Mouse (Mus musculus) R1 (cell line): ENCODE data around the gene Fut8.

Experiments
- DNase-seq: peaks from one replicate; pipeline ENCODE4 v3.0.0-alpha.2; 2018; ENCODE audit warnings: low read depth, low spot score

Fut8 gene

DNA sequence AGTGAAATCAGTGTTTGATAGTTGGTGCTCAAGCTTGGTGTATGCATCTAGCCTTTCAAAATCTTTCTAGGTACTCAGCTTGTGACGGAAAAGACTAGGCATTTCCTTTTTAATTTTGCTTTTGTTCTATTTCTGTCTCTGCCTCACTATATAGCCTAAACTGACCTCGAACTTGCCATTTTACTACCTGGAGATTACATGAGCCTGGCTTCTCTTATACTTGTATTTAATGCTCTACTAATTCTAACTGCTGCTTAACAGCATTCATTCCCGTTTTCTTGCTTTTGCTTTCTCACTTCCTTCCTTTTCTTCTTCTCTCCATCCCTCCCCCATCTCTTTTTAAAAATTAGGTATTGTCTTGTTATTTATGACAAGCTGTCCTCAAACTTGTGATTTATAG lies 67.6 kb downstream of the Fut8 start:
- no peak for DNase-seq

DNA sequence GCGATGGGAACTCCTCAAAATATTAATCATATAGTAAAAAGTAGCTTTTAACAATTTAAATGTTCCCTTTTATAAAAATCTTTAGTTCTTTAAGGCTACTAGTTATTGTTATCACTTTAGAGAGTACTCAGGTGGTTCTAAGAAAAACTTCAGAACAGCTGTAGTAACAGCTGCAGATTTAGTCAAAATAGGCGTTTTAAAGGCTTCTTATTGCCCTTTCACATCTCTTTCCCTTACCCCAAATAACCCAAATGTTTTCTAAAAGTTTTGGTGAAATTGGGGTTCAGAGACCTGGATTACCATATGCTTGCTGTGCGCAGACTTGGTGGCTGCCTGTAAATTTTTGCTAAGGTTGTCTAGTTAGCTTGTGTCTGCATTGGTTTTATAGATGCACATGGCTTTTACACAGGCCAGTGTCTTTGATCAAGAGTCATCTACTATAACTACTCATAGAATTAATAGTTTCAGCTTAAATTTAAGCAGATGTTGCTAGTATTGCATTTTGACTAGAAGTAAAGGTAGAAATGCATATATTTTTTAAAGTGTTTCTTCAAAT lies 68.9 kb downstream of the Fut8 start:
- DNase-seq: no peak

DNA sequence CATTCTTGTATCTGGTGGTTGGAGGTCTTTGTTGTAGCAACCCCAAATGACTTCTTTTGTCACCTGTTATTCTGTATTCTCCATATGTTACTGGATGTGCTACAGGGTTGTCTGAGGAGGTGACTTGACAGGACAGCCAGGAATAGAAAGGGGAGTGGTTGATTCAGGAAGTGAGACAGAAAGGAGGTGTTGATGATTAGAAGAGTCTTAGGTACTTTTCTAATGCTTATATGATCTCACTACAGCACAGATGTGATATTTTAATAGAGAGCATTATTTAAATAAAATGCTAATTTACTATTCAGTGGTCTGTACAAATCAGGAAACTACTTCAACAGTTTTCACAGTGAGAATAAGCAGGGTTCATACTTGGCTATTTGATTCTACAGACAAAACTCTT lies 71.6 kb downstream of the Fut8 start:
- no peak for DNase-seq

DNA sequence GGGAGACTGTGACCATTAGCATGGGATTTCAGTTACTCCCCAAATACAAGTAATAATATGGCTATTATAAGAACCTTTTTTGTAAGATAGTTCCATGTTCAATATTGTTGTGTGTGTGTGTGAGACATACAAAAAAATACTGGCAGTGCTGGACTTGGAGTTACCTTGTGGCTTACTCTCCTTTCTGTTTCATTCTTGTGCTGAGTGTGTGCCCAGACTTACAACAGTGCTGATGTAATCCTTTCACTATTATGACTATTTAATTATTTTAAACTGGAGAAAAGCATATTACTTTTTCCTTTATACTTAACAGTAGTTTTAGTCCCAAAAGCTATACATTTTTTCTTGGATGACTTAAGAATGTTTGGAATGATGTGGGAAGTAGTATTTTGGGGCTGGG lies 75.6 kb downstream of the Fut8 start:
- no peak for DNase-seq

DNA sequence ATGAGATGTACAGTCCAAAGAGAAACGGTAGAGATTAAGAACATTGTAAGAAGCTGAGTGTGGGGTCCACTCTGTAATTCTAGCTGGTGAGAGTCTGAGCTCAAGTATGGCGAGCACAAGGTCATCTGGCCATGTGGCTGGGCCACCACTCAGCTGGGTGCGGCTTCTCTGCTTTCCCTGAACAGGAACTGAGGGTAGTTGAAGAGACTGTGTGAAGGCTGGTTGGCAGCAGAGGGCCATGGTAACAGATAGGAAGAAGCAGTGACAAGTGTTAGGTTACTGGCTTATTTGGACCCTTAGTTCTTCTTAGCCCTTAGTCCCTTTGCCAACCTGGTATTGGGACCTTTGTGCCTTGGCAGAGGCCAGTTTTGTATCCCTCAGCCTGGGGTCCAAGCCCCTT lies 86.2 kb downstream of the Fut8 start:
- DNase-seq: no peak

DNA sequence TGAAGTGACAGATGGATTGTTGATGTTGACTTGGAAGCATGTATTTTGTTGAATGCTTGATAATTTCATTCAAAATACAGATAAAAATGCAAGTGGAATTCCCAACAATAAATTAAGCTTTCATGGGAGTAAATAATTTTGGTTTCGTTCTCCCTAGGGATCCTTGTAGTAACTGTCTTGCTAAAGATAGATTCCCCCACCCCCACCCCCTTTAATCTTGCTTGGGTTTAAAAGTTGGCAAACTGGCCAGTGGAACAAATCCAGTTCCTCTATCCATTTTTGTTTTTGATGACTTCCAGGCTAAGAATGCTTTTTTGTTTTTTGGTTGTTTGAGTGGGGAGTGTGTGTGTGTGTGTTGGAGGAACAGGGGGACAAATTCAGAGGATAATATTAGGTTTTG lies 108.6 kb downstream of the Fut8 start:
- no peak for DNase-seq

DNA sequence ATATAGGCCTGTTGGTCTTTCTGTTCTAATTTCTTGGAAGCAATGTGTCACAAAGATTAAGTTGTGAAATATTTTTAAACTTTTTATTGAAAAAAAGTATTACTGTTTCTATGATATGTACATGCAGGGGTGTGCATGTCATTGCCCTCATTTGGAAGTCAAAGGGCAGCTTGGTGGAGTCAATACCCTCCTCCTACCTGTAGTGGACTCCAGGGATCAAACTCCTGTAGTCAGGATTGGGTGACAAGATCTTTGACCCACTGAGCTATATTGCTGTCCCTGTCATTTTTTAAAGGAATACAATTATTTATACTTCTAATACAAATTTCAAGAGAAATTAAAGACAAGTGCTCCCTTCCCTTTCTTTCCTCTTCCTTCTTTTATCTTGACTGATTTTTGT lies 111.6 kb downstream of the Fut8 start:
- no peak for DNase-seq

DNA sequence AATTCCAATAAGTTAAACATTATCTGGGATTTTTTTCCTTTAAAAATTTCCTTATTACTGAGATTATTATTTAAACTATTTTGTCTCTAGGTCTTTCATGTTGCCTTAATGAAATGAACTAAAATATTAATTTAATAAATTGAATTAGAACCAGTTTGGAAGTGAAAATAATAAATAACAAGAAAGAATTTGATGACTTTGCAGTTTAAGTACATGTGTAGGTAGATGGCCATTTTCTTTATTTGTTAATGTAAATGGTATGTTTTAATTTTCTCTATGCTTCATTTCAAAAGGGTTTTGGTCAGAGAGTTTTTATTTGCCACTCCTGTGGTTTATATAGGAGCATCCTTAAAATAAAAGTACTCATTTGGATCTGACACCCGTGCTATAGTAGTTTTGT lies 177.8 kb downstream of the Fut8 start:
- DNase-seq: no peak

DNA sequence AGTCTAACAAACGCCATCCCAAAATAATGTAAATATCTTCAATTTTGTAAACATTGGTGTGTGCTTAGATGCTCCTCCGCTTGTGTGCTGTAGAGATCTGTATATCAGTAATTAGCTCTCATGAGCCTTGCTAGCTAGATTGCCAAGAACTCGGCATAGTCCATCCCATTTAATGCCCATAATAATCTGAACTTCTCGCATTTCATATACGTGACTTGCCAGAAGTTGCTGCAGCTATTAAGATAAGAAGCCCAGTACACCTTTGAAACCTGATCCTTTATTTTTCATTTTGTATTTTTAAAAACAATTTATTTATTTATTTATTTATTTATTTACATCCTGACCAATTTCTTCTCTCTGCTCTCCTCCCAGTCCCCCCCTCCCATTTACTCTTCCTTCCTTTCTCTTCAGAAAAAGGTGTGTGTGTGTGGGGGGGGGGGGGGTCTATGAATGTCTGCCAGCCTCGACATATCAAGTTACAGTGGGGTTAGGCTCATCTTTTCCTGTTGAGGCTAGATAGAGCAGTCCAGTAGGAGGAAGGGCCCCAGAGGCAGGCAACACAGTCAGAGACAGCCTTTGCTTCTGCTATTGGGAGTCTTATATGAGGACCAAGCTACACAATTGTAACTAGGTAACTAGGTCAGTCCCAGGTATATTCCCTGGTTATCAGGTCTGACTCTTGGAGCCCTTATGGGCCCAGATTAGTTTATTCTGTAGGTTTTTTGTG lies 183.9 kb downstream of the Fut8 start:
- DNase-seq: no peak

DNA sequence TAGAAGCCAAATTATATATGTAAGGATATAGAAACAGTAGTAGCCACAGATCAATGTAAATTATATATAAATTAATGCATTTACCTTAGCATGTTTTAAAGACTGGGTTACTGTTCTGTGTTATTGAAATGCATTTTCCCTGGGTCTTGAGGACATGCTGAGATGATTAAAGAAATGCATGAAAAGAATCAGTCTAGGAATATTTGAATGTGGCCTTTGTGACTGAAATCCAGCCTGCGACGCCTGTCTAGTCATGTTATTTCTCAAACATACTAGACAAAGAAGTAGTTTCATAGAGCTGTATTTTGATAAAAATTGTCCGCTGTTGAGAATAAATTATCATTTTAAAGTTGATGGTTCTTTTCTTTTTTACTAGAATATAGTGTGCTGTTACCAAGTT lies 188.2 kb downstream of the Fut8 start:
- no peak for DNase-seq

DNA sequence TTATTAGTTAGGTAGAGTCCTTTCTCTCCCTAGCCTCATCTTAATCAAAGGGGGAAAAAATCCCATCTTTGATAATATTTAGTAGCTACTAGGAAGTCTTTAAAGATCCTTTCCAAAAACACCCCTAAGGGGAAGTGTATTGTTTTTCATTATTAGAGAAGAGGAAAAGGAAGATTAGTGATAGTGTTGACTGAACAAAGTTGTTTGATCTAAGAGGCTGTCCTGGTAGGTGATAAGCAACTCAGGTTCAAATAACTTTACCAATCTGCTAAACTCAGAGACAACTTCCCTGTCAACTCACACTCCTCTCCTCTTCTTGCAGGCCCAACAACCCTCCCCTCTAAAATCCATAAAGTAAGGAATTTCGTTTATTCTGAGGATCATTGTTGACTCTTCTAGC lies 190.2 kb downstream of the Fut8 start:
- no peak for DNase-seq

DNA sequence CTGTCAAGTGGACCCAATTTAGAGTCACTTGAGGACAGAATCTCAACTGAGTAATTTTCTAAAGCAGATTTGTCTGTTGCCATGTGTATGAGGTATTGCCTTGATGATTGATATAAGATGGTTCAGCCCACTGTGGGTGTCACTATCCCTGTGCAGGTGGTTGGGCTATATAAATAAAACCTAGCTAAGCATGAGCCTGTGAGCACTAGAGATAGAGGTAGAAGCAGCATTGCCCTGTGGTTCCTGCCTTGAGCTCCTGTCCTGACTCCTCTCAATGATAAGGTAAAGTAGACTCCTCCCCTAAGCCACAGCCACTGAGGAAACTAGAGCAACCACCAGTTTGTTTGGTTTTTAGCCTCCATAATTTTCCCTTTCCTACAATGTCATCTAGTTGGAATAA lies 191.5 kb downstream of the Fut8 start:
- no peak for DNase-seq

DNA sequence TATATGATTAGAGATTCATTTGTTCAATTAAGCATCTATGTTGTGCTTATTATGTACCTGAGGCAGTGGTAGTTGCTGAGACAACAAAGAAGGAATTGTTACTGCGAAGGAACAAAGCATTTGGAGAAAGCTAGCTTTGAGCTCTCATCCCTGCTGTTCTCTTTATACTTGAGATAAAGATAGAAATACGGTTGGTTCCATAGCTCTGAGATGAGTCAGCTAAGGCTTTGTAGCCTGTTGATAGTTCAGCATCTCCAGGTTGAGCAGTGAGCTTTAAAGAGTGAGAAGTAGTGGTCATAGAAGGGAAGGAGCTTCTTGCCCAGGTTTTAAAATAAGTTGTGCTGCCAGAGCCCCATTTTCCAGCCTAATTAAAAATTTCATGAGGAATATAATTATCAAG lies 198.8 kb downstream of the Fut8 start:
- no peak for DNase-seq

DNA sequence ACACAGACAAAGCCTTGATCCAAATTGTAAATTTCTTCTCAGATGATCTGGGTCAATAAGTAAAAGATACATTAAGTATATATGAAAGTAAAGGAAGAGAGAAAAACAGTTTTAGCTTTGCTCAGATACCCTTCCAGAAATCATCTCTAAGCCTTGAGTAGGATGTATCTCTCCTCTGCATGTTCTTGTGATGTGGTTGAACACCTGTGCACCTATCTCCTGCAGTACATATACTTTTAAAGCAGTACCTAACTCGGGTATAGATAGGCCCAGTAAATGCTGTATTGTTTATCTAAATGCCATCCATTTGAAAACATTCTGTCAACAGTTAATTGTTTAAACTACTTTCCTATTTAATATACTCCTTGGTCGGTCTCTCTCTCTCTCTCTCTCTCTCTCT lies 212.9 kb downstream of the Fut8 start:
- no peak for DNase-seq

DNA sequence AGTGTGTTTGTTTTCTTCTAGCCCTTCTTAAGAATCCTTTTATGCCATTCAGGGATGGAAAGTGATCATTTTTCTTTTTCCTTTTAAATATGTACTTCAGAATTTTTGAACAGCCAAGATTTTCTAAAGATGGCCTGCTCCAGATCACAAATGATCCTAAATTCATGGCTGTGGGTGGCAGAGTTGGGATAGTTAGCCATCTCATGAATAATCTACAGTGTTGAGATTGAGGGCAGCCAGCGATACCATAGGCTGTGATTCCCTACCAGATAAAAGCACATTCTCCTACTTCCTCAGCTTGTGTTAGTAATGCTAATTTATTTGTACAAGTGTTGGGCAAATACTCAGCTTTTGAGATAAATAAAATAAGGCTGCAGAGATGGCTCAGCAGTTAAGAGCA lies 228.3 kb downstream of the Fut8 start:
- DNase-seq: no peak

DNA sequence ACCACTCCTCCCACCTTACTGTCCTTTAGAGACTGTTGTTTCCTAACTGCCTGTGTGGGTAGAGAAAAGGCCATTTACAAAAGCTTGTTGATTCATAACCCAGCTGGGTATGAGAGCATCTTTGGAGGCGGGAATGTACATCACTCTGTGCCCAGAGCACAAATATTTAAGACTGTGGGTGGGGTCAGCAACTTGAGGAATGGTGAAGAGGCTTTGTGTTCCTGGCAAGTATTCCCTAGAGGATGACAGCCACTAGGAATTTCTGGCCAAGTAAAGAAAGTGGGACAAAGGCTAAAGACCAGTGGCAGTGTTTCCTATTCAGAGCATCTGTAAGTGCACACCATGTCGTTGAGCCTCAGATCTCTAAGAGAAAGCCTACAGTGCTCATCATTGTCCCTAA lies 242.0 kb downstream of the Fut8 start:
- DNase-seq: no peak

DNA sequence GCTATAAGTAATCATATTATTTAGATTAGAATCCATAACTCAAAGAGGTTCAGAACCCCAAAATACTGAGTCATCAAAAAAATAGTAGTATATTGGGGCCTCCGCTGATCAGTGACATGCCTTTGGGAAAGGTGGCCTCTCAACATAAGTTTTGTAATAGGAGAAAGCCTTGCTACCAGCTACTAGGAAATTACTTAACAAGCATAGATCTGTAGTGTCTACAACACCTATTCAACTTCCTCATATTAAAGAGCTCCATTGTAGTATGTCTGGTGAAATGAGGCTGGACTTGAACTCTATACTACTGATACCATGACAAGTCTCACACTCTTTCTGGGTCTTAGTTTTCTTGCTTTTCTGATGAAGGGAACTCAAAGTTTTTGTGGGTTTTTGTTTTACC lies 243.2 kb downstream of the Fut8 start:
- DNase-seq: no peak

DNA sequence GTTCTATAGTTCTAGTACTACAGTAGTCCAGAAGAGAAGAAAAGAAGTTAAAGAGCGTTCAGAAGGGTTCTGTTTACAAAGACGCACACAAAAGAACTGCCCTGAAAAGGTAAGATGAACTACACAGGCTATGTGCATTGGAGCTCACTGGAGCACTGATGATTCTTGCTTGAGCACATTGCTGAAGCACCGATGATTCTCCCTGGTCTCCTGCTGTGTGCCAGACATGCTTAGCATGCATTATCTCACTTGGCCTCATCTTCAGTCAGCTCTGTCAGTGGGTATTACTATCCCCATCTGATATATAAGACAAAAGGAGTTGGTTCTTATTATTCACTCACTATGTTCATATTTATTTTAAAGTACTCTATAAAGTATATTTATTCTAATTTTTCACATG lies 243.9 kb downstream of the Fut8 start:
- no peak for DNase-seq

DNA sequence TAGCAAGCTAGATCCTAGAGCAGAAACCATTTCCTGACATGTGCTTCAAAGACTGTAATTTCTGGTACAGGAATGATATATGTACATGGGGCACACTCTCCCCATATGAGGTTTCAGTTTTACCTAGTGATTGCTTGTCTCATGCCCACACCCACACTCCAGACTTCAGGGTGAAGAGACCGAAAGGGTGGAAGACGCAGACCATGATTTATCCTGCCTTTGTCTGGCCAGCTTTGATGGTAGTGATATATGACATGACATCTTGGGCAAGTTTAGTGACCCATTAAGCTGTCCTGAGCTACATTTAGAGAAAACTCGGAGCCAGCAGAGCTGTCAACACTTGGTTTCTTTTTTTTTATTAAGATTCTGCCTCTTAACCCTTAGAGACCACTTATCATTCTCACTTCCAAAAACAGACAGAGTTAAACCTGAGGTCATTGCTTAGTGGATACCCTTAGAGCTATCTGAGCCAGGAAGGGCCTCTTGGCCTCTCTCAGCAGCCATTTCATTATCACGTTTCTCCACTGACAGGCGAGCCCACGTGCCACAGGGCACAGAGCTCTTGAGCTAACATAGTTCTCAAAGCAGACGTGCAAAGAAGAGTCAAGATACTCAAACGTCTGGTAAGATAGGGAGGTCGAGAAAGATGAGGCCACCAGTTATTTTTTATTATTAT lies 245.4 kb downstream of the Fut8 start:
- no peak for DNase-seq

DNA sequence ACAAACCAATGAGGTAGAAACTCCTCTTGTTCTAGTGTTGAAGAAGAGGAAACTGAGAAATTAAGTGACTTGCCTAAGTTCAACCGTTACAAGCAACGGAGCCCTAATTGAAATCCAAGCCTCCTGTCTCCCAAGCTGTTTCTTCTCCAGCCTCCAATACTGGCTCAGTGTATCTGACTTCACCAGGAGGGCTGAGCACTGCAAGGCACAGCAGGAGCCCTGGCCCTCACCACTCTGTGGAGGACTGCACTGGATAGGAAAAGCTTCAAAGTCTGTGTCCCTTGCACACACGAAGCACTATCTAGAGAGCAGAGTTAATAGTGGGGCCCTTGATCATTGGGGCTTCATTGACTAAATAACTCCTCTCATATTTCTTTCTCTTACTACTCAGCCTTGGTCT lies 246.8 kb downstream of the Fut8 start:
- no peak for DNase-seq

DNA sequence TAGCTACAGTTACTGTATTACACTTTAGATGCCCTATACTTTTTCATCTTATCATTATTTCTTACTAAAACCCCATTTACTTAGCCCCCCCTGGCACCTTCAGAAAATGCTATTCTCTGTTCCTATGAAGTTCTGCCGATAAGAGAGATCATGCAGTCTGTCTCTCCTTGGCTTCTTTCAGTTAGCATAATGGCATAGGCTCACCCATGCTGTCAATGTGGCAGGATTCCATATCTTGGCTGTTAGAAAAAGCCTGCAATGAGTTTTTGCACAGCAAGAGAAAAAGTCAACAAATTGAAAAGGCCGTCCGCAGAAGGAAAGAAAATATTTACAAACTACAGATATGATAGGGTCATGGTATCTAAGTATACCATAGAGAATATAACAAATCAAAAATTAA lies 253.6 kb downstream of the Fut8 start:
- no peak for DNase-seq

DNA sequence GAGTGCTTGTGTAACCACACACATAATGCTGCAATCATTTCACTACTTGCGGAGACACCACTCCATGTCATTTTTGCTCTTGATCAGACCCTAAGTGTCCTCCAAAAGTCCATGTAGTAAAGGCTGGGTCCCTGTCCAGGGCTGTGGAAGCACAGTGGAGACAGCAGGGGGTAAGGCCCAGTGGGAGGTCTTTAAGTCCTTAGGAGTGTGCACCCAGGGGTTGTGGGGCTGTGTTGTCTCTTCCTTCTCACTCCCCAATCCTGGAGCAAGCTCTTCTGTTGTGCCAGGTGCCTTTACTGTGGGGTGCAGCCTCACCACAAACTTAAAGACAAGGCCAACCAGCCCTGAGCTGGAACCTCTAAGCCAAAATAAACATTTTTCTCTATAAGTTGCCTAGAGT lies 257.9 kb downstream of the Fut8 start:
- DNase-seq: no peak

DNA sequence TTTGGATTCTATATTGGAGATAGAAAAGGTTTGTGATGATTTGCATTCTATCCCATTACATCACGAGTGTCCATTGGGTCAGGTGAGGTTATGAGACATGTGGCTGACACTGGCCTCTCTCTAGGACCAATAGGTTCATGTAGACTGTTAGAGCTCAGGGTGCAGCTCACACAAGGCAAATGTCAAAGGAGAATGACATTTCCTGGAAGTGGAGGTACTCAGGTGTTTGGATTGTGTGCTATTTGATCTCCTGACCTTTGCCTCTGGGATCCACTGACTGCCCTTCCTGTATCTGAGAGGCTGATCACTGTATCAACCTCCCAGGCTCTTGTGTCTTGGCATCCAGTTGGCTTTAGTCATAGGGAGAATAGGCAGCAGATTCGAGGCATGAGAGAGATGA lies 260.2 kb downstream of the Fut8 start:
- DNase-seq: no peak
